Mouse (Mus musculus) erythroblast, embryonic 14.5 days (primary cell): Measurements from ENCODE around the gene Phc2.

Source experiments
- GATA1 ChIP-seq: IDR thresholded peaks from 2 replicates; pipeline ENCODE4 v1.6.1; 2012; ENCODE audit warnings: low read length, inconsistent platforms, mixed read lengths
- TAL1 ChIP-seq: IDR thresholded peaks from 3 replicates; pipeline ENCODE4 v1.6.1; 2012; ENCODE audit warnings: low read length, inconsistent platforms, mixed read lengths

DNA sequence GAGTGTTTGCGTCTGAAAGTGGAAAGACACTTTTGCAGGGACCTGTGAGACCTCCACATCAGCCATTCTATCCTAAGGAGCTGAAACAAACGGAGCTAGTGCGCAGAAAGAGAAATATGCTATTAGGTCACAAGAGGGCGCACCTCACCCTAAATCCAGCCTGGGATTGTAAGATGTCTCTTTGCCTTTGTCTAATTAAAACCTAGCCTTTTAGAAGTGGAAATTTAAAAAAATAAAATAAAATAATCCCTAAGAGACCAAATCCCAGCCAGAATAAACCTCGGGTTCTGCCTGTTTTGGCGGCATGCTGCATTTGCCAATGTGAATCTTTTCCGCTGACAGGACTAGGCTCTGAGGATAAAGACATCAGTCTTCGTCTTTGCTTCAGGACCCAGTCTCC is 41.2 kb upstream of the Phc2 start:
- TF ChIP-seq GATA1, result no peak
- TF ChIP-seq TAL1, result no peak
